Mouse (Mus musculus) midbrain, embryonic 15.5 days (tissue): ENCODE data around the gene Rab27a. TPM values are rescaled to one million over a fixed set of nuclear protein-coding genes. Genes with fewer than 3 reads are reported as not detected.
A peak's percentile ranks its signal among the peaks of the same experiment; 100 is the strongest.

Experiments
- ATAC-seq: fragments of 200-750 bp; cut with Nextera tagmentation; replicated peaks from 2 replicates; pipeline ENCODE4 v1.8.0; 2017; ENCODE audit warnings: moderate TSS enrichment
- H3K27ac ChIP-seq: fragments of 300-500 bp; sonication (generic); 2 replicates; pipeline ENCODE4 v1.5.1; 2015; ENCODE audit warnings: mild to moderate bottlenecking, inconsistent platforms
- H3K27me3 ChIP-seq: fragments of 300-500 bp; sonication (generic); replicated peaks from 2 replicates; pipeline ENCODE4 v1.6.1; 2015; ENCODE audit warnings: inconsistent platforms
- H3K36me3 ChIP-seq: fragments of 300-500 bp; sonication (generic); replicated peaks from 2 replicates; pipeline ENCODE4 v1.6.1; 2015; ENCODE audit warnings: inconsistent platforms
- H3K4me1 ChIP-seq: fragments of 300-500 bp; sonication (generic); 2 replicates; pipeline ENCODE4 v1.6.1; 2015; ENCODE audit warnings: inconsistent platforms
- H3K4me2 ChIP-seq: fragments of 300-500 bp; sonication (generic); 2 replicates; pipeline ENCODE4 v1.6.1; 2015; ENCODE audit warnings: inconsistent platforms, mild to moderate bottlenecking, moderate library complexity
- H3K4me3 ChIP-seq: fragments of 300-500 bp; sonication (generic); 2 replicates; pipeline ENCODE4 v1.5.1; 2015; ENCODE audit warnings: mild to moderate bottlenecking, inconsistent platforms
- H3K9ac ChIP-seq: fragments of 300-500 bp; sonication (generic); 2 replicates; pipeline ENCODE4 v1.6.1; 2015; ENCODE audit warnings: mild to moderate bottlenecking, inconsistent platforms
- H3K9me3 ChIP-seq: fragments of 300-500 bp; sonication (generic); 2 replicates; pipeline ENCODE4 v1.6.1; 2016; ENCODE audit warnings: inconsistent platforms
- WGBS: fragments of 180-500 bp; shearing (Covaris S2); methylation state at CpG from one replicate; pipeline ENCODE4 v1.1.7; 2015; ENCODE audit warnings: mixed read lengths; 5-methylcytosine and 5-hydroxymethylcytosine counted together
- polyA plus RNA-seq: library from polyadenylated mRNA; unstranded; fragments of >200 nt; fragmentation: Nextera tagmentation; extraction: Ambion mirVana; gene quantifications from 2 replicates; pipeline ENCODE4 v1.2.1, GENCODE M21; 2015

The Rab27a gene
- polyA plus RNA-seq = 3.1 and 3.7 TPM in 2 replicates

DNA sequence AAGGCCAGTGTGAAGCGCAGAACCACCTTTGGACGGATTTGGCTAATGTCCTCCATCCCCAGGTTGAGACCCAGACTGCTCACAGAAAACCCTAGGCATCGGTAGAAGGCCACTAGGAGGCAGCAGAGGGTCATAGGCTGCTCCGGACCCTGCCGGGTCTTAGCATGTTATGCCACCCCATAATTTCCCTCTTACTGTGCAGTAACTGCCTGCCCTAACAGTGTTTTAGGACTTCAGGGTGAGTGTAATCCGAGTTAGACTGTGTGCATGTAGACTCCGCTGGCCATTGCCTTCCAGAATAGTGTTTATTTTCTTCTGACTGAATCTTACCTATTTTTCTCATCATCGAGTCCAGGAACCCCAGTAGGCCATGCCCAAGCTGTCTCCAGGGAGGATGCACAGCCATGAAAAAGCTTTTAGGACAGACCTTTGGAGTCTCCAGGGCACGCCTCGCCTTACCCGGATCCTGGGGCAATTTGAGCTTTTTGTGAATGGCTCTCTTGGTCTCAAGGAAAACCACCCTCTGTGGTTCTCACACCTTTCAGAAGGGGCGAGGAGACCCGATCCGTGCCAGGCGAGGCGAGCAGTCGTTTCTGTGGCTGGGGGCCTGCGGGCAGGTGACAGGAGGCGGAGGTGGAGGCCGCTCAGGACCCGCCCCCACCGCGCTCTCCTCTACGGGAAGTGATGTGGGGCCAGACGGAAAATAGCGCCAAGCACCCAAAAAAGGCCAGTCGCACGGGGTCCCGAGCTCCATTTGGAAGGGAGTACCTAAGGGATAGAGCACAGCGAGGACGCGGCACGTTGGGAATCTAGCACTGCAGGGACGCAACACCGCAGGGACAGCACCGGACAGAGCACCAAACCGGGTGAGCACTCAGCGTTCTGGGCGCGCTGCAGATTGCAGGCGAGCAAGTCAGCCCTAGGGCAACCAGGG, at the start of gene Rab27a:
Gene Rab27a, plus strand, starts transcription at position 709 of the 934 bp plus-strand sequence.
- 2% methylated on average over 41 of the region's 41 CpGs for WGBS
- Histone ChIP-seq H3K9ac (peak within 1 kb of the TSS; percentile 63), H3K4me3 (peak within 1 kb of the TSS; percentile 51), H3K27ac (peak within 1 kb of the TSS; percentile 22), H3K4me1 (peaks cover 28% of the 10 kb centered on the region), H3K36me3 (no peaks in the 10 kb centered on the region), H3K27me3 (no peaks in the 10 kb centered on the region), H3K9me3 (no peaks in the 10 kb centered on the region), H3K4me2 (peak within 1 kb of the TSS; percentile 94)
- peak; percentile 52 for ATAC-seq

DNA sequence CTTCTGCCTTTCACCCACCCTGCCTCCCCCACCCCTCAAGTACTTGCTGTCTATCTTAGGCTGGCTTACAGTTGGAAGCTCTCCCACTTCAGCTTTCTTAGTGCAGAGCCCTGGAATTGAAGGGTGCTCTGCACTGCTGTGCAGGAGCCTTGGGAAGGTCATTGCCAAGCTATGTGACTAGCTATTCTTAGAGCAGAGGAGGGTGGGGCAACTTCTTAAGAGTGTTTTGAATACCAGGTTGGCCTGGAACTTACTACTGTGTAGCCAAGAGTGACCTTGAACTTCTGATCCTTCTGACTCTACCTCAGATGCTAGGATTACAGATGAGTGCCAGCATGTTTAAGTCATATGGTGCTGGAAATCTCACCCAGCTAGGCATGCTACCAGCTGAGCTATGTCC, 48.5 kb upstream of the Rab27a start:
- H3K27ac ChIP-seq = no peak overlapping the region
- no peak overlapping the region for H3K4me3 ChIP-seq
- no peak overlapping the region for H3K4me2 ChIP-seq
- ATAC-seq = no peak
- no peaks in the 10 kb centered on the region for H3K4me1 ChIP-seq
- no peak overlapping the region for H3K9ac ChIP-seq
- H3K27me3 ChIP-seq = no peaks in the 10 kb centered on the region
- H3K36me3 ChIP-seq = peaks cover 14% of the 10 kb centered on the region; the same call in 1 of the 2 replicates
- no peaks in the 10 kb centered on the region for H3K9me3 ChIP-seq

DNA sequence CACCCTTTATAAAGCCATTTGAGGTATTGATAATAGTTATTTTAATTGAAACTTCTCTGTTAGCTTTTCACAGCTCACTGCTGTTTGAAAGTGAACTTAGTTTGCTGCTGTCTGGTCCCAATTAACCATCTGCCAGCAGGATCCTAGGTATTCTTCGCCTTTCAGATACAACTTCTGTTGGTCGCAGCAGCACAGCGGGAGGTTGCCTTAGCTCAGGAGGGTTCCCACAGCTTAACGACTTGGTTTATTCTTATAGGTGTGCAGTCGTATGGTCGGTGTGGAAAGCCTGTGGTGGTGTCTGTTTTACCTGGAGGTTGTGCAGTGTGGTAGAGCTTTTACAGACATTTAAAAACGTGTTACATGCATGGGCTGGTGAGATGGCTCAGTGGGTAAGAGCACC, 47.8 kb upstream of the Rab27a start:
- peaks cover 19% of the 10 kb centered on the region; the same call in 1 of the 2 replicates for H3K36me3 ChIP-seq
- H3K9ac ChIP-seq = no peak overlapping the region
- 62% methylated on average over 7 of the region's 7 CpGs for WGBS
- ATAC-seq = no peak
- H3K4me2 ChIP-seq = no peak overlapping the region
- H3K27me3 ChIP-seq = no peaks in the 10 kb centered on the region
- H3K27ac ChIP-seq = no peak overlapping the region
- no peaks in the 10 kb centered on the region for H3K9me3 ChIP-seq
- H3K4me1 ChIP-seq = no peaks in the 10 kb centered on the region
- no peak overlapping the region for H3K4me3 ChIP-seq

DNA sequence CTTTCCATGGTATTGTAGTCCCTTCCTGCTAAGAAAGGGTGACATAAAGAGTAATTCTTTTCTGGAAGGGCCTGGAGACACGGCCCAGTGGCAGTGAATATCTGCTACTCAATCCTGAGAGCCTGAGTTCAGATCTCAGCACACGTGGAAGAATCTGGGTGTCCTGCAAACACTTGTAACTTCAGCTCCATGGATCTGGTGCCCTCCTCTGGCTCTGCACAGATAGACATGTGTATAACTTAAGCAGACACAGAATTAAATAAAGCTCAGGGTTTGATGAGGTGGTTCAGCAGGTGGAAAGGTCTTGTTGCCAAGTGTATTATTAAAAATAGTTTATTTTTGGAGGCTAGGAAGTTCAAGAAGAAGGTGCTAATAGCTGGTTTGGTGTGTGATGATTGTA, 44.2 kb upstream of the Rab27a start:
- Histone ChIP-seq H3K4me2 (no peak overlapping the region), H3K4me1 (no peaks in the 10 kb centered on the region), H3K27me3 (no peaks in the 10 kb centered on the region), H3K4me3 (no peak overlapping the region), H3K9ac (no peak overlapping the region), H3K9me3 (no peaks in the 10 kb centered on the region), H3K36me3 (peaks cover 28% of the 10 kb centered on the region), H3K27ac (no peak overlapping the region)
- WGBS = 63% methylated on average over 2 of the region's 2 CpGs
- ATAC-seq = no peak

DNA sequence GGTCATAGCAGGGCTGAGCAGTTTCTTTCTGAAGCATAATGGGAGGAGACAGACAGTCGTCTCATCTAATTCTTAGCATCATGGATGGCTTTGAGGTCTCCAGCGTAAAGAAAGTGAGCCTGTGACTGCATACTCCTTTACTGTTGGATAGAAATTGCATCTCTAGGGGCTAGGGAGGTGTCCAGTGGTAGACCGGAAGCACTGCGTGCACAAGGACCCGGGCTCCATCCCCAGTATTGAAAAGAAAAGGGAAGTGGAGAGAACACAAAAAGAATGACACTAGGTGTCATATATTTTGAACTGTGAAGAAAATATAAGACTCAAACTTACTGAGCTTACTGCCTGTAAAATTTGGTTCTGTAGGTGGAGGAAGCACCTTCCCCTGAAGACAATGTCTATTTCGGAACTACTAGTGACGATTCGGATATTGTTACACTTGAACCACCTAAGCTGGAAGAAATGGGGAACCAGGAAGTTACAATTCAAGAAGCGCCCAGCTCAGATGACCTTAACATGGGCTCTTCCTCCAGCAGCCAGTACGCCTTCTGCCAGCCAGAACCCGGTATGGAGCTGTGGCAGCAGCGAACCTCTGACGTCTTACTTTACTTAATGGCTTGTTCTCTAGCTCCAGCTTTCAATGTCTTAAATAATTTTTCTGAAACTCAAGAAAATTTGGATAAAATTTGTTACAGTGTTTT, 43.2 kb upstream of the Rab27a start:
- no peak overlapping the region for H3K27ac ChIP-seq
- H3K9ac ChIP-seq = no peak overlapping the region
- no peak overlapping the region for H3K4me3 ChIP-seq
- H3K36me3 ChIP-seq = peaks cover 37% of the 10 kb centered on the region
- no peak overlapping the region for H3K4me2 ChIP-seq
- H3K27me3 ChIP-seq = no peaks in the 10 kb centered on the region
- H3K9me3 ChIP-seq = no peaks in the 10 kb centered on the region
- 90% methylated on average over 13 of the region's 13 CpGs for whole genome bisulfite sequencing
- no peaks in the 10 kb centered on the region for H3K4me1 ChIP-seq
- no peak for ATAC-seq

DNA sequence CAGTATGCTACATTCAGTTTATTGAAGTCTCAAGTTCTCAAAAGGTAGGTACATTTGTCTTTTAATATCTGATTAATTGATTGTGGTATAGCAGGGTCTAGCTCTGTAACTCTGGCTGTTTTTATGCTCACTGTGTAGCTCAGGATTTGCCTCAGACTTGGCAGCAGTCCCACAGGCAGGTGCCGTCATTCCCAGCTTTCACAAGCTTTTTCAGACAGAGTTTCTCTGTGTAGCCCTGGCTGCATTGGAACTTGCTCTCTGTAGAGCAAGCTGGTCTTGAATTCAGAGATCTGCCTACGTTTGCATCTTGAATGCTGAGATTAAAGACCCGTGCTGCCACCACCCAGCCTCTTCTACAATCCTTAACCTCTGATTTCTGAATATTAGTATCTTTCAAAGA, 42.5 kb upstream of the Rab27a start:
- 66% methylated on average over 3 of the region's 3 CpGs for WGBS
- H3K9me3 ChIP-seq = no peaks in the 10 kb centered on the region
- no peak overlapping the region for H3K9ac ChIP-seq
- ATAC-seq = no peak
- H3K27me3 ChIP-seq = no peaks in the 10 kb centered on the region
- H3K4me3 ChIP-seq = no peak overlapping the region
- H3K4me2 ChIP-seq = no peak overlapping the region
- H3K27ac ChIP-seq = no peak overlapping the region
- no peaks in the 10 kb centered on the region for H3K4me1 ChIP-seq
- peaks cover 37% of the 10 kb centered on the region for H3K36me3 ChIP-seq

DNA sequence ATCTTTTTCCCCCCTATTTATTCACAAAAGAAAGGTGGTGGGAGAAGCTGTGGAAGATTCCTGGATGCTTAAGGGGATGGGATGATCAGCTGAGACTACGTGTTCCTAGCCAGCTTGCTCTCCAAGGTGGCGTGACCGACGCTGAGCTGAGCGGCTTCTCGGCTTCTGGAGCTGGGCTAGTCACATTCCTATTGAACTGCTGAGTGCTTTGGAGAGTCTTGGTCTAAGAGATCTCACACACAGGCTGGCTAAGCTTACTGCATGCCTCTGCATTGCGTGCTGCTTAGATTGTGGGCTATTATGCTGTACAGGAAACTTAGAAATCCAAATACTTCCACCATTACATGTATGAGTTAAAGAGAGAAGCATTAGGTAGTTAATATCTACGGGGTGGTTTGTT, 40.6 kb upstream of the Rab27a start:
- Histone ChIP-seq H3K27me3 (no peaks in the 10 kb centered on the region), H3K4me3 (no peak overlapping the region), H3K4me2 (no peak overlapping the region), H3K27ac (no peak overlapping the region), H3K4me1 (no peaks in the 10 kb centered on the region), H3K9me3 (no peaks in the 10 kb centered on the region), H3K9ac (no peak overlapping the region), H3K36me3 (peaks cover 44% of the 10 kb centered on the region)
- no peak for ATAC-seq
- WGBS = 87% methylated on average over 8 of the region's 8 CpGs

DNA sequence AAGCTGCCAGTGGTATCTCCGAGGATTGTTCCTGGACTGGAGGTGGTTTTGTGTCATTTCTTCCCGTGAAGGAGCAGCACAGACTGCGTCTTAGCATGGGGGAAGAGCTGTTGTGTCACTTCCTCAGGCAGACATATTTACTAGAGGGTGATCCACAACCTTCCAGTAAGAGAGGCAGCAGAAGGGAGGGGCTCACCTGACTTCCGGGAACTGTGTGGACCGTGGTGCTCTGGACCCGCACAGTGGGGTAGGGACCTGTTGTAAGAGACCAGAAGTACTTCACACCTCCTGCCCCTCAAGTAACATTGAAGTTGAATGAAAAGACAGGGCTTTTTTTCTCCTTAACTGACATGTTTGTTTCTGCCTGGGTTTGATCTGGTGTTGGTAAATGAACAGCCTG, 39.5 kb upstream of the Rab27a start:
- WGBS = 86% methylated on average over 6 of the region's 6 CpGs
- no peaks in the 10 kb centered on the region for H3K9me3 ChIP-seq
- no peak for ATAC-seq
- no peak overlapping the region for H3K4me3 ChIP-seq
- no peak overlapping the region for H3K9ac ChIP-seq
- H3K4me2 ChIP-seq = no peak overlapping the region
- H3K27ac ChIP-seq = no peak overlapping the region
- H3K4me1 ChIP-seq = no peaks in the 10 kb centered on the region
- no peaks in the 10 kb centered on the region for H3K27me3 ChIP-seq
- peaks cover 43% of the 10 kb centered on the region for H3K36me3 ChIP-seq

DNA sequence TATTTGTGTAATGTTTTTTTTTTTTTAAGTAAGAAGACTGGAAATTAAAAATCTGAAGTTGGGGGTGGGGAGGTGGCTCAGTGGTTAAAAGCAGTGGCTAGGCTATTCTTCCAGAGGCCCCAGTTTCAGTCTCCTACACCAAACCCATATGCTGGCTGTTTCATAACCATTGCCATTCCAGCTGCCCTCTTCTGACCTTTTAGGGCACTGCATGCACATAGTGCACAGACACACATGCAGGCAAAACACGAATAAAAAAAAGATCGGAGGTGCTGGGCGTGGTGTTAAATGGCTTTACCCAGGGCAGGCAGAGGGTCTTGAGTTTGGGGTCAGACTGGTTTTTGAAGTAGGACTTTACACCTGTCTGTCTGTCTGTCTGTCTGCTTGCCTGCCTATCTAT, 38.5 kb upstream of the Rab27a start:
- Histone ChIP-seq H3K4me2 (no peak overlapping the region), H3K36me3 (peaks cover 44% of the 10 kb centered on the region)
- WGBS = 94% methylated on average over 3 of the region's 3 CpGs

DNA sequence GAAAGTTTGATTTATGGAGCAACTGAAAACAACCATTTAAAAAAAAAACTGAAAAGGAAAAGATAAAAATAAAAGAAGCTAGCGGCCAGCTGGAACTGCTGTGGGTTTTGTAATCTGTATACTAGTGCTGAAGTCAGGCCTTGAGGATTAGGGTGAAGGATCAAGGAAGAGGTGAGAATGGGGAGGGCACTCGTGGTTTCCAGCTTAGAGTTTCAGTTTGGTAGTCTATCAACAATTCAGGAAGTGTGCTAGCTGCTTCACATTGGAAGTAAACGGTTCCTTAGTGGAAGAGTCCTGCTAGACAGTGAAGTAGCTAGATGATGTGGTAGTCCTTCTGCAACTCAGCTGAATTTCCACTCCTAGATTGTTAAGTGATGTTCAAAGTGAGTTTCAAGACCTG, 36.3 kb upstream of the Rab27a start:
- ATAC-seq = no peak
- Histone ChIP-seq H3K4me1 (no peaks in the 10 kb centered on the region), H3K9me3 (no peaks in the 10 kb centered on the region), H3K36me3 (peaks cover 48% of the 10 kb centered on the region), H3K27ac (no peak overlapping the region), H3K27me3 (no peaks in the 10 kb centered on the region), H3K9ac (no peak overlapping the region), H3K4me2 (no peak overlapping the region), H3K4me3 (no peak overlapping the region)
- WGBS = 75% methylated on average over 3 of the region's 3 CpGs

More for the DNA sequence above, 38.5 kb upstream of the Rab27a start:
- no peaks in the 10 kb centered on the region for H3K27me3 ChIP-seq
- no peak overlapping the region for H3K9ac ChIP-seq
- no peak overlapping the region for H3K4me3 ChIP-seq
- no peak for ATAC-seq
- H3K27ac ChIP-seq = no peak overlapping the region
- no peaks in the 10 kb centered on the region for H3K4me1 ChIP-seq
- H3K9me3 ChIP-seq = no peaks in the 10 kb centered on the region

DNA sequence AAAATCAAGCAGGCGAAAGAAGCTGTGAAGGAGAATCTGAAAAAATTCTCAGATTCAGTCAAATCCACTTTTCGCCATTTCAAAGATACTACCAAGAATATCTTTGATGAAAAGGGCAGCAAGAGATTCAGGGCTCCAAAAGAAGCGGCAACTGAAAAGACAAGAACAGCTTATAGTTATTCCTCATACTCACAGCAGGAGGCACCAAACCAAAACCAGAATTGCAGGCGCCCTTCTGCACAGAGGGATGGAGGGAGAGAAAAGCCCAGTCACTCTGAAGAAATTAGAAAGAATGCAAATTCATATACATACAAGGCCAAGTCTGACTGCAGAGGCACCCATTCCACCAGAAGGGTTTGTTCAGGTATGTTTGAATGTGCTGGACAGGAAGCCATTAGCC, 32.0 kb upstream of the Rab27a start:
- Histone ChIP-seq H3K27me3 (no peaks in the 10 kb centered on the region), H3K36me3 (peaks cover 62% of the 10 kb centered on the region), H3K9me3 (no peaks in the 10 kb centered on the region), H3K27ac (no peak overlapping the region), H3K9ac (no peak overlapping the region), H3K4me1 (no peaks in the 10 kb centered on the region), H3K4me2 (no peak overlapping the region), H3K4me3 (no peak overlapping the region)
- no peak for ATAC-seq
- WGBS = 88% methylated on average over 4 of the region's 4 CpGs

DNA sequence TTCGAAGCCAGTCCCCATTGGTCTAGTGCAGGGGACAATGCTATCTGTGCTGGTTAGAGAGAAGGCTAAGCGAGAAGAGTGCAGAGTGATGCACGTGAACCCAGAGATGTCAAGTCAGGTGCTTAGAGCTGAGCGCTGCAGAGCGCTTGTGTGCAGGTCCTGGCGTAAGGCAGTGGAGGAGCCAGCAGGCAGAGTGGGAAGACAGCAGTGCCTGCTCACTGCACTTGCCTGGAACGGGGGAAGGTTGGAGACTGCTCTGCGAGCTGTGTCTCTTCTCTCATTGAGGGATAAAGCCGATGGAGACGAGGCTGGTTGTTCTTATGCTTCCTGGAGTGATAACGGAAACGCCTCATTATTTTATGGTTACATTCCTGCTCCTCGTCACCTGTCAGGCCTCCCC, 29.9 kb upstream of the Rab27a start:
- H3K4me1 ChIP-seq = no peaks in the 10 kb centered on the region
- no peak for ATAC-seq
- no peak overlapping the region for H3K4me2 ChIP-seq
- 91% methylated on average over 13 of the region's 13 CpGs for WGBS
- no peak overlapping the region for H3K4me3 ChIP-seq
- no peak overlapping the region for H3K27ac ChIP-seq
- no peaks in the 10 kb centered on the region for H3K27me3 ChIP-seq
- no peaks in the 10 kb centered on the region for H3K9me3 ChIP-seq
- no peak overlapping the region for H3K9ac ChIP-seq
- H3K36me3 ChIP-seq = peaks cover 56% of the 10 kb centered on the region
